12 mouse cellular contexts compared by ENCODE assay signal in the genomic region with DNA sequence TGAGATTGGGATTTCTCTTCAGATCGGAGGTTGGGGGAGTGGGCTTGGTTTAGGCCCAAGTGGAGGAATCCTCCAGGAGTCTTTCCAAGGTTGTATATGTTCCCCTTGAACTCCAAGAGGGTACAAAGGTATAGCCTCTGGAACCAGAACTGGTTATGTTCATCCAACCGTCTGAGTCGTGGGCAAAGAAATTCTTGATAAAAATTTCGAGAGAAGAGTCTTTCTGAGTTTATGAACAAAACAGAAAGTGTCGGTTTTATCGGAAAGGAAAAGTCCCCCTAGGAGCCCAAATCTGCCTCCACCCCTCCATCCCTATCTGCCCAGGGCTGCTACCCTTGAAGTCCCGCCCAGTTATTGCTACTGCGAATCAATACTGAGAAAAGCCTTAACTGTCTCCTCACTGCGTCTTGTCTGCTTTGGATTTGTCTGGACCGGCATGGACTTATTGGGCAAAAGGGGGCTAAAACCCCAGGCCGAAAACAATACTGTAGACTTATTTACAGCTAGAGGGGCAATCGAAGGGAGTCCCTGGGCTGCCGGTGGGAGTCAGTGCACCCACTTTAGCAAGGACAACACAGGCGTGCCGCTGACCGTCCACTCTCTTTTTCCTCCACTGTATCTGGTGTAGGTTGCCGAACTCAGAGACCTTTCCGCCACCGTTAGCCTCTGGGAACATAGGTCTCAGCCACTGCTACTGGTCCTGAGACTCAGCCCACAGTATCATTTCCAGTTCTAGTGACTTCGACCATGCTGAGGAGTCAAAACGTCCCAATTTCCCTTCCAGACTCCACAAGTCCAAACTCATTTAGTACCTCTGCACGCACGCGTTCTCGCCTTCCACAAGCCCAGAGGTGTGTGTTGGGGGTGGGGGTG. TPM values are rescaled to one million over a fixed set of nuclear protein-coding genes. Genes with fewer than 3 reads are reported as not detected.
A peak's percentile ranks its signal among the peaks of the same experiment; 100 is the strongest.
DNase-seq lines count a peak whose midpoint lies in the region; ATAC-seq and TF ChIP-seq lines count a peak whose summit lies in the region.
"Had no signal": no experiment of that assay in that cellular context is flagged by ENCODE, and none has a peak within 500 bp of the region (broad histone marks: within the 10 kb centered on the region; RNA-seq: fewer than 3 reads in every experiment).

No protein-coding gene starts in this region.

- no peak overlapping the region for H3K27ac ChIP-seq in forebrain, embryonic 12.5 days
- no peak overlapping the region for H3K27ac ChIP-seq in forebrain, postnatal 0 days (ENCODE audit: low read depth, low read length)
- H3K27ac ChIP-seq in liver, embryonic 11.5 days (ENCODE audit: low read depth, low read length) = no peak overlapping the region
- peak overlapping the region; percentile 63 for H3K27ac ChIP-seq in embryonic facial prominence, embryonic 12.5 days
- H3K27ac ChIP-seq in liver, embryonic 16.5 days (ENCODE audit: low read length) = no peak overlapping the region
- H3K27ac ChIP-seq: liver, embryonic 14.5 days had no signal

- H3K9me3 ChIP-seq in forebrain, embryonic 12.5 days = no peaks in the 10 kb centered on the region
- H3K9me3 ChIP-seq in forebrain, postnatal 0 days (ENCODE audit: low read length) = peaks cover 5% of the 10 kb centered on the region; the same call in 1 of the 2 replicates
- no peaks in the 10 kb centered on the region for H3K9me3 ChIP-seq in liver, embryonic 11.5 days (ENCODE audit: control insufficient read depth, low read length)
- H3K9me3 ChIP-seq in embryonic facial prominence, embryonic 12.5 days = no peaks in the 10 kb centered on the region
- H3K9me3 ChIP-seq in liver, embryonic 16.5 days (replicated peaks; ENCODE audit: control insufficient read depth, low read length) = no peaks in the 10 kb centered on the region

- WGBS in forebrain, embryonic 12.5 days = 1% methylated on average over 25 of the region's 25 CpGs
- 4% methylated on average over 25 of the region's 25 CpGs for WGBS in forebrain, postnatal 0 days
- WGBS in liver, embryonic 11.5 days = 4% methylated on average over 25 of the region's 25 CpGs
- WGBS in embryonic facial prominence, embryonic 12.5 days = 8% methylated on average over 25 of the region's 25 CpGs
- 2% methylated on average over 25 of the region's 25 CpGs for WGBS in liver, embryonic 16.5 days (ENCODE audit: insufficient replicate concordance)

- H3K4me1 ChIP-seq in forebrain, embryonic 12.5 days = peaks cover 28% of the 10 kb centered on the region
- H3K4me1 ChIP-seq in forebrain, postnatal 0 days (ENCODE audit: insufficient read depth) = no peaks in the 10 kb centered on the region
- peaks cover 5% of the 10 kb centered on the region for H3K4me1 ChIP-seq in liver, embryonic 11.5 days (replicated peaks; ENCODE audit: control insufficient read depth, insufficient read depth, low read length)
- H3K4me1 ChIP-seq in embryonic facial prominence, embryonic 12.5 days = peaks cover 41% of the 10 kb centered on the region
- H3K4me1 ChIP-seq in liver, embryonic 16.5 days (ENCODE audit: control insufficient read depth, low read depth, low read length) = no peaks in the 10 kb centered on the region

- peak overlapping the region; percentile 1 for H3K4me3 ChIP-seq in forebrain, embryonic 12.5 days (replicated peaks)
- no peak overlapping the region for H3K4me3 ChIP-seq in forebrain, postnatal 0 days (ENCODE audit: low read depth, low read length)
- H3K4me3 ChIP-seq in liver, embryonic 11.5 days (ENCODE audit: low read depth, low read length) = peak overlapping the region; percentile 21; the same call in 1 of the 2 replicates
- peak overlapping the region; percentile 59 for H3K4me3 ChIP-seq in embryonic facial prominence, embryonic 12.5 days
- H3K4me3 ChIP-seq in liver, embryonic 16.5 days (ENCODE audit: low read depth, low read length) = no peak overlapping the region

- 0 out of 2 replicates have a peak overlapping the region, but pooled peaks have one; percentile 8 for H3K4me2 ChIP-seq in forebrain, embryonic 12.5 days
- no peak overlapping the region for H3K4me2 ChIP-seq in forebrain, postnatal 0 days (ENCODE audit: low read depth)
- H3K4me2 ChIP-seq in liver, embryonic 11.5 days = peak overlapping the region; percentile 17
- H3K4me2 ChIP-seq in embryonic facial prominence, embryonic 12.5 days (replicated peaks) = peak overlapping the region; percentile 59
- 0 out of 2 replicates have a peak overlapping the region, but pooled peaks have one; percentile 3 for H3K4me2 ChIP-seq in liver, embryonic 16.5 days (ENCODE audit: low read depth, low read length)

- no peaks in the 10 kb centered on the region for H3K36me3 ChIP-seq in forebrain, embryonic 12.5 days (replicated peaks)
- no peaks in the 10 kb centered on the region for H3K36me3 ChIP-seq in forebrain, postnatal 0 days (ENCODE audit: insufficient read depth)
- no peaks in the 10 kb centered on the region for H3K36me3 ChIP-seq in liver, embryonic 11.5 days (ENCODE audit: control insufficient read depth, insufficient read depth, low read length)
- peaks cover 14% of the 10 kb centered on the region; the same call in 1 of the 2 replicates for H3K36me3 ChIP-seq in embryonic facial prominence, embryonic 12.5 days
- H3K36me3 ChIP-seq in liver, embryonic 16.5 days (ENCODE audit: control insufficient read depth, insufficient read depth) = no peaks in the 10 kb centered on the region

- no peak for DNase-seq in forebrain, postnatal 0 days
- DNase-seq in liver, embryonic 11.5 days (ENCODE audit: low spot score) = no peak
- DNase-seq in liver = no peak
- no peak for DNase-seq in frontal cortex, postnatal 10 days (ENCODE audit: low spot score in 2 of 2)
- no peak for DNase-seq in Muller cell, postnatal 12 days (ENCODE audit: inconsistent ontology term)
- DNase-seq: adrenal gland, adult 8-10 months; cerebellum, adult 11-12 months had no signal

- TF ChIP-seq CTCF in forebrain, postnatal 0 days (IDR thresholded peaks at IDR 0.05; ENCODE audit: low read depth) = no peak

- no peak overlapping the region for H3K9ac ChIP-seq in forebrain, embryonic 12.5 days
- no peak overlapping the region for H3K9ac ChIP-seq in forebrain, postnatal 0 days
- H3K9ac ChIP-seq in liver, embryonic 11.5 days (ENCODE audit: low read depth, low read length) = no peak overlapping the region
- peak overlapping the region; percentile 96 for H3K9ac ChIP-seq in embryonic facial prominence, embryonic 12.5 days
- H3K9ac ChIP-seq in liver, embryonic 16.5 days (ENCODE audit: low read depth, low read length) = no peak overlapping the region
- H3K9ac ChIP-seq: liver, embryonic 14.5 days had no signal

- peaks cover 97% of the 10 kb centered on the region for H3K27me3 ChIP-seq in forebrain, embryonic 12.5 days
- H3K27me3 ChIP-seq in forebrain, postnatal 0 days (ENCODE audit: insufficient read depth, low read length) = peaks cover 83% of the 10 kb centered on the region
- peaks cover 99% of the 10 kb centered on the region for H3K27me3 ChIP-seq in liver, embryonic 11.5 days (replicated peaks; ENCODE audit: control insufficient read depth, insufficient read depth, low read length)
- H3K27me3 ChIP-seq in embryonic facial prominence, embryonic 12.5 days = peaks cover 42% of the 10 kb centered on the region
- H3K27me3 ChIP-seq in liver, embryonic 16.5 days (ENCODE audit: control insufficient read depth, insufficient read depth, low read depth, low read length) = peaks cover 99% of the 10 kb centered on the region

- no peak for ATAC-seq in forebrain, embryonic 12.5 days (ENCODE audit: low FRiP score)
- ATAC-seq in forebrain, postnatal 0 days = no peak
- no peak for ATAC-seq in liver, embryonic 11.5 days (replicated peaks; ENCODE audit: low FRiP score)
- ATAC-seq in embryonic facial prominence, embryonic 12.5 days (ENCODE audit: insufficient number of reproducible peaks, insufficient read depth, low FRiP score, low TSS enrichment) = no peak
- no peak for ATAC-seq in liver, embryonic 16.5 days (ENCODE audit: low read depth)

RNA-seq across cellular contexts. Expression of a gene that starts 4.7 kb away (rescaled TPM):
- 6.9 and 9.5 TPM in 2 replicates for polyA plus RNA-seq in forebrain, embryonic 12.5 days (2016; fragmentation: Nextera tagmentation; extraction: Ambion mirVana)
- 0.92 and 1.1 TPM in 2 replicates for total RNA-seq in forebrain, postnatal 0 days (2014; rRNA removed)
- 0.39 and 0.70 TPM in 2 replicates for polyA plus RNA-seq in forebrain, postnatal 0 days (2015; fragmentation: Nextera tagmentation; extraction: Ambion mirVana)
- polyA plus RNA-seq in liver, embryonic 11.5 days (2014; fragmentation: Nextera tagmentation; extraction: Ambion mirVana) = 0.69 and 1.0 TPM in 2 replicates
- 33.2 and 38.0 TPM in 2 replicates for polyA plus RNA-seq in embryonic facial prominence, embryonic 12.5 days (2016; fragmentation: Nextera tagmentation; extraction: Ambion mirVana)
- polyA plus RNA-seq in liver, embryonic 16.5 days (2015; fragmentation: Nextera tagmentation; extraction: Ambion mirVana) = not detected in 2 replicates
- total RNA-seq: granulocyte monocyte progenitor cell, adult 5-6 weeks had no signal

Comparison
In these comparisons a context has a peak if more than half of its experiments do, and no peak if none do; other contexts are left out.
1. H3K4me3 ChIP-seq: peak in forebrain, embryonic 12.5 days (single experiment), liver, embryonic 11.5 days (single experiment) and embryonic facial prominence, embryonic 12.5 days (single experiment); none in forebrain, postnatal 0 days (single experiment) and liver, embryonic 16.5 days (single experiment).